Mouse (Mus musculus): ENCODE results near the gene Nfam1.

- TF ChIP-seq CTCF (IDR thresholded peaks at IDR 0.05; ENCODE audit: low read depth) (no peak), EP300 (optimal IDR thresholded peaks at IDR 0.05) (no peak)
These were observed 49.6 kb downstream of the Nfam1 start for GRCm38 (mm10) chr15:82983416-82984026.

All from stomach, postnatal 0 days (tissue).